Mouse (Mus musculus): ENCODE measurements around the gene Unc13b. TPM values are rescaled to one million over a fixed set of nuclear protein-coding genes. Genes with fewer than 3 reads are reported as not detected.

Gene Unc13b
- polyA plus RNA-seq, 1 experiment from 2014 or later: 20.2 TPM

- Histone ChIP-seq H3K27me3 (no peaks in the 10 kb centered on the region), H3K9ac (replicated peaks) (peak overlapping the region; percentile 90), H3K27ac (peak overlapping the region; percentile 91), H3K4me2 (replicated peaks) (peak overlapping the region; percentile 86), H3K9me3 (no peaks in the 10 kb centered on the region), H3K36me3 (peaks cover 27% of the 10 kb centered on the region), H3K4me1 (replicated peaks) (peaks cover 57% of the 10 kb centered on the region), H3K4me3 (replicated peaks) (peak overlapping the region; percentile 86)
- ATAC-seq: no peak
- 3% methylated on average over 11 of the region's 11 CpGs for WGBS
Observed at GRCm38 (mm10) chr4:43039609-43040008, 19.1 kb upstream of the Unc13b start.

DNA sequence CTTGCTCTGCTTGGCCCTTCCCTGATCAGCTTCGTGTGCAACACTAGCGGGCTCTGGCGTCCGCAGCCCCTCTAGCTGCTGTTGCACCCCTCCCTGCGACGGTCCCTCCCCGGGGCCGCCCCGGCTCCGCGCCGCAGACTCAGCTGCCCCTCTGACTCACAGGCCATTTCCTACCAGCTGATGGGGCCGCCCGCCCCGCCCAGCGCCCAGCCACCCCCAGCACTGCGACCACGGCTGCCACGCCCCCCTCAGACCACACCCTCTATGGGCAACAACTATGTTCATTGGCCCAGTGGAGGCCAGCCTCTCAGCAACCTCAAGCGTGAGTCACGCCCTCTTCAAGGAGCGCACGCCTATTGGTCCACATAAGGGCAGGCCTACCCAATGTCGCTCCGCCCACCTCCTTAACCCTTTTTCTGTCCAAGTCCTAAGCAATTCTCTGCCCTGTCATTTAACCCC, 18.6 kb upstream of the Unc13b start:
- Histone ChIP-seq H3K27me3 (no peaks in the 10 kb centered on the region), H3K4me2 (replicated peaks) (peak overlapping the region; percentile 86), H3K9me3 (no peaks in the 10 kb centered on the region), H3K36me3 (peaks cover 21% of the 10 kb centered on the region), H3K9ac (replicated peaks) (peak overlapping the region; percentile 90), H3K27ac (peak overlapping the region; percentile 91), H3K4me3 (replicated peaks) (peak overlapping the region; percentile 86), H3K4me1 (replicated peaks) (peaks cover 62% of the 10 kb centered on the region)
- under 1% methylated on average over 25 of the region's 25 CpGs for WGBS
- peak; percentile 95 for ATAC-seq

DNA sequence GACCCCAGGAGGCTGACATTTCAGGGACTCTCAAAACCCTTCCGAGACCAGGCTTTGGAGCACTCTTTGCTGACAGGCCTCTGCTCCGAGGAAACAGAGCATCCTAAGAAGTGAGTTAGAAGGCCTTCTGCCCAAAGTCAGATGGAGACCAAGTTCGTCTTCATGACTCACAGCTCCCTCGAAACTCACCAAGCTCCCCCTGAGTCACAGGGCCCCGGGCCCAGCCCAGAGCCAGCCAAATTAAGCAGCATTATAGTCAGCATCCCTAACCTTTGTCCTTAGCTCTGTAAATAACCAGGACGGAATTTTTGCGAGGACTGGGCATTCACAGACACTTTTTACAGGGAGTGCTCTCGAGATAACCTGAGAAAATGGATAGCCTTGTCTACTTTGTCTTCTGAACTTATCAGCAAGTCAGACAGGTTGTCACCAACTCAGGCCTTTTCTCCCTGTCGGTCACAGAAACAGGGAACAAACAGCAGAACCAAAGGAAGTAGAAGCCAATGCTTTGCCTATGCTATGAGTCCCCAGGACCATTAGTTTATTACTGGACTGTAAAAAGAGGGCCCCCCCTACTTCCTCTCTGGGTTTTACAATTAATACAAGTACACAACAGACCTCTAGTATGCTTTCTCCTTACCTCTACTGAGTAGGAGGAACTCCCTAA, 17.7 kb upstream of the Unc13b start:
- peaks cover 65% of the 10 kb centered on the region for H3K4me1 ChIP-seq (replicated peaks)
- no peak for ATAC-seq
- H3K27me3 ChIP-seq: no peaks in the 10 kb centered on the region
- WGBS: 54% methylated on average over 9 of the region's 9 CpGs
- H3K4me2 ChIP-seq (replicated peaks): peak overlapping the region; percentile 86
- H3K9ac ChIP-seq (replicated peaks): no peak overlapping the region
- peak overlapping the region; percentile 91 for H3K27ac ChIP-seq
- peaks cover 12% of the 10 kb centered on the region for H3K36me3 ChIP-seq
- H3K9me3 ChIP-seq: no peaks in the 10 kb centered on the region
- H3K4me3 ChIP-seq (replicated peaks): peak overlapping the region; percentile 86

GRCm38 (mm10) chr4:43043644-43044357, 15.0 kb upstream of the Unc13b start:
- peak; percentile 76 for ATAC-seq
- WGBS: 3% methylated on average over 7 of the region's 7 CpGs
- peak overlapping the region; percentile 73 for H3K9ac ChIP-seq (replicated peaks)
- no peaks in the 10 kb centered on the region for H3K27me3 ChIP-seq
- H3K4me1 ChIP-seq (replicated peaks): peaks cover 58% of the 10 kb centered on the region
- no peaks in the 10 kb centered on the region for H3K9me3 ChIP-seq
- H3K4me2 ChIP-seq (replicated peaks): peak overlapping the region; percentile 80
- H3K4me3 ChIP-seq (replicated peaks): peak overlapping the region; percentile 52
- H3K36me3 ChIP-seq: no peaks in the 10 kb centered on the region
- H3K27ac ChIP-seq: peak overlapping the region; percentile 95

DNA sequence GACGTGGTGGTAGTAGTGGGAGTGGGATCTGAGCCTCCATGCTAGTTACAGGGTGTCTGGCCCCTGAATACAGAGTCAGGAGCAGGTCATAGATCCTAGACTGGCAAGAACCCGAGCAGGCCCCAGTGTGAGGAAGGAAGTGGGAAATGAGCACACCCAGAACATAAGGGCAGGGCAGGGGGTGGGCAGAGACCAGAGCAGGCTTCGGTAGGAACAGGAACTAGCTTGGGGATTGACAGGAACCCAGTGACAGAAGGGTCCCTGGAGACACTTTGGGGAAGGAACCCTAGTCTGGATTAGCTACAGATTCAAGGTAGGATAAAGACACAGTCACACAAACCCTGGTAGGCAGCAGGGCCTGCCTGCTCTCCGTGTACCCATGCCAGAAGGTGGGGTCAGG, 14.1 kb upstream of the Unc13b start:
- no peaks in the 10 kb centered on the region for H3K27me3 ChIP-seq
- WGBS: 0% methylated on average over 4 of the region's 4 CpGs
- no peaks in the 10 kb centered on the region for H3K36me3 ChIP-seq
- peak overlapping the region; percentile 95 for H3K27ac ChIP-seq
- H3K9me3 ChIP-seq: no peaks in the 10 kb centered on the region
- H3K4me2 ChIP-seq (replicated peaks): peak overlapping the region; percentile 80
- peak overlapping the region; percentile 52 for H3K4me3 ChIP-seq (replicated peaks)
- peaks cover 49% of the 10 kb centered on the region for H3K4me1 ChIP-seq (replicated peaks)
- no peak for ATAC-seq
- peak overlapping the region; percentile 73 for H3K9ac ChIP-seq (replicated peaks)

DNA sequence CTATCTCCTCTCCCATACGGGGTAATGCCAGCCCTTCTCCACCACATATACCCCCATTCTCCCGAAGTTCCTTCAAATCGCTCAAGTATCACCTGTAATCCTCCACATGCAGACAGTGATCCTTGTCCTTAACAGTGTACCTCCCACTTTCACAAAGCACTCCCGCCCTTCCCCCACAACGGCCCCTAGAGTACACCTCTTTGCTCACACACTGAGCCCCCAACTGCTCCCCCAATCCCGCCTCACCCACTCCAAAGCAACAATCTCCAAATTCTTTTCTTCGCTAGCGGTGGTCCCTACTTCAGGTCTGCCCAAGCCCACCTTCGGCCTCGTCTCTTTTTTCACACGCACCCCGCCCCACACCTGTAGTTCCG, 13.5 kb upstream of the Unc13b start:
- 2% methylated on average over 13 of the region's 13 CpGs for WGBS
- ATAC-seq: peak; percentile 2
- Histone ChIP-seq H3K9ac (replicated peaks) (peak overlapping the region; percentile 73), H3K4me3 (replicated peaks) (peak overlapping the region; percentile 52), H3K36me3 (no peaks in the 10 kb centered on the region), H3K9me3 (no peaks in the 10 kb centered on the region), H3K27ac (peak overlapping the region; percentile 95), H3K4me2 (replicated peaks) (peak overlapping the region; percentile 80), H3K4me1 (replicated peaks) (peaks cover 49% of the 10 kb centered on the region), H3K27me3 (no peaks in the 10 kb centered on the region)

GRCm38 (mm10) chr4:43045659-43046302, 13.0 kb upstream of the Unc13b start, which contains the start of gene Fam214b:
Gene Fam214b, minus strand, starts transcription at chr4:43046220.
- peak within 1 kb of the TSS; percentile 52 for H3K4me3 ChIP-seq (replicated peaks)
- H3K4me2 ChIP-seq (replicated peaks): peak within 1 kb of the TSS; percentile 80
- H3K36me3 ChIP-seq: no peaks in the 10 kb centered on the region
- no peaks in the 10 kb centered on the region for H3K27me3 ChIP-seq
- H3K27ac ChIP-seq: peak within 1 kb of the TSS; percentile 95
- peak within 1 kb of the TSS; percentile 73 for H3K9ac ChIP-seq (replicated peaks)
- WGBS: under 1% methylated on average over 33 of the region's 33 CpGs
- no peaks in the 10 kb centered on the region for H3K9me3 ChIP-seq
- peak; percentile 84 for ATAC-seq
- peaks cover 45% of the 10 kb centered on the region for H3K4me1 ChIP-seq (replicated peaks)

DNA sequence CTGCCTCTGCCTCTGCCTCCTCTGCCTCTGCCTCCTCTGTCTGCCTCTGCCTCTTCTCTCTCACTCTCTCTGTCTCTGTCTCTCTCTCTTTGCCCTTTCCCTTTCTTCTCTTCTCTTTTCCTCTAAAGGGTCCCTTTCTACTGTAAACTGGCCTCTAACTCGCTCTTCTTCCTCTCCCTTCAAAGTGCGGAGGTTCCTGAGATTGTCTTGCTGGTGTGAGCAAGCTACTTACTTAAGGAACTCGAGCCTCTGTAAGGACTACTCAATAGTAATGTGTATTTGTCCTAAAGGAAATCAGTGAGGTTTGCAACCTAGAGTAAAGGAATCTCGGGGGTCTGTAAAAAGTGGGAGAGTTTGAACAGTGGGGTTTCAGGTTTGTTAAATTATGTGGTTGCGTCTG, 12.1 kb upstream of the Unc13b start:
- Histone ChIP-seq H3K27ac (0 out of 2 replicates have a peak overlapping the region, but pooled peaks have one; percentile 1), H3K9ac (replicated peaks) (no peak overlapping the region), H3K4me1 (replicated peaks) (peaks cover 40% of the 10 kb centered on the region), H3K4me2 (replicated peaks) (peak overlapping the region; percentile 80), H3K9me3 (no peaks in the 10 kb centered on the region), H3K4me3 (replicated peaks) (peak overlapping the region; percentile 52), H3K36me3 (no peaks in the 10 kb centered on the region), H3K27me3 (no peaks in the 10 kb centered on the region)
- 56% methylated on average over 5 of the region's 5 CpGs for WGBS
- ATAC-seq: no peak

GRCm38 (mm10) chr4:43047231-43047630, 11.5 kb upstream of the Unc13b start:
- Histone ChIP-seq H3K27ac (no peak overlapping the region), H3K9me3 (no peaks in the 10 kb centered on the region), H3K36me3 (no peaks in the 10 kb centered on the region), H3K4me3 (replicated peaks) (peak overlapping the region; percentile 52; the same call in 1 of the 2 replicates), H3K4me2 (replicated peaks) (peak overlapping the region; percentile 80), H3K4me1 (replicated peaks) (peaks cover 40% of the 10 kb centered on the region), H3K9ac (replicated peaks) (no peak overlapping the region), H3K27me3 (no peaks in the 10 kb centered on the region)
- ATAC-seq: no peak
- WGBS: 4% methylated on average over 5 of the region's 5 CpGs

- no peak overlapping the region for H3K4me3 ChIP-seq (replicated peaks)
- H3K4me1 ChIP-seq (replicated peaks): 0 out of 2 replicates have a peak, but pooled peaks cover 3% of the 10 kb centered on the region
- 11% methylated on average over 4 of the region's 4 CpGs for WGBS
- no peak overlapping the region for H3K4me2 ChIP-seq (replicated peaks)
- H3K27me3 ChIP-seq: no peaks in the 10 kb centered on the region
- no peaks in the 10 kb centered on the region for H3K9me3 ChIP-seq
- H3K9ac ChIP-seq (replicated peaks): no peak overlapping the region
- no peaks in the 10 kb centered on the region for H3K36me3 ChIP-seq
- ATAC-seq: no peak
- H3K27ac ChIP-seq: no peak overlapping the region
Observed at GRCm38 (mm10) chr4:43052627-43053026, 6.1 kb upstream of the Unc13b start.

DNA sequence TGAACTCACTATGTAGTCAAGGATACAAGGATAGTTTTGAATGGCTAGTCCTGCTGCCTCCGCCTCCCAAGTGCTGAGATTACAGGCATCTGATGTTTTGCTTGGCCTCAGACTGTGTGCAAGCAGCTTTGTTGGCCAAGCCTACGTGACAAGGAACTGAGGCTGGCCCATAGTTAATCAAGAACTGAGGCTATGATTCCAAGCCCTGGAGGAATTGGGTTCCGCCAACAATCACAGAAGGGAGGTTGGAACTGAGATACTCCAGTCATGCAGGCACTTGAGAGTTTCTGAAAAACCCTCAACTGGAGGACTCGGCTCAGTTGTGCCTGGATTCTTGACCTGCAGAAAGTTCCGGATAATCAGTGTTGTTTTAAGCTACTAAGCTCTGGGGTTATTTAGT, 1.1 kb upstream of the Unc13b start:
- Histone ChIP-seq H3K27me3 (no peaks in the 10 kb centered on the region), H3K9me3 (no peaks in the 10 kb centered on the region), H3K27ac (no peak overlapping the region), H3K9ac (replicated peaks) (no peak overlapping the region), H3K4me2 (replicated peaks) (no peak overlapping the region), H3K36me3 (no peaks in the 10 kb centered on the region), H3K4me1 (replicated peaks) (peaks cover 17% of the 10 kb centered on the region), H3K4me3 (replicated peaks) (no peak overlapping the region)
- no peak for ATAC-seq
- 95% methylated on average over 5 of the region's 5 CpGs for WGBS

DNA sequence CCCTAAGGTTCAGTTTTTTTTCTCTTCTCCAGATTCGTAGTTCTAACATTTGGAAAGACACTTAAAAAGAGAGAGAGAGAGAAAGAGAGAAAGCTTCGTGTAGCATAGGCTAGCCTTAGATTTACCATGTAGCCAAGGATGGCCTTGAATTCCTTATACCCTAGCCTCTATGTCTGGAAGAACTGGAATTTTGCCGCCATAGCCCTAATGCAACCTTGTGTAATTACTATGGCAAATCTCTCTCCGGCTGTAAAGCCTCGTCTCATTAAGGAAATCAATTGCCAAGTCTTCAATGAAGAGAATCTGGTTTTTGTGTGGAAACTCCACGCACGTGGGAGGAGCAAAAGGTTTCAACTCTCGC, 381 bp upstream of the Unc13b start:
- H3K4me3 ChIP-seq (replicated peaks): peak overlapping the region; percentile 79
- H3K9ac ChIP-seq (replicated peaks): no peak overlapping the region
- ATAC-seq: peak; percentile 19
- no peaks in the 10 kb centered on the region for H3K9me3 ChIP-seq
- 22% methylated on average over 8 of the region's 8 CpGs for WGBS
- H3K4me1 ChIP-seq (replicated peaks): peaks cover 17% of the 10 kb centered on the region
- peak overlapping the region; percentile 78 for H3K4me2 ChIP-seq (replicated peaks)
- H3K27ac ChIP-seq: peak overlapping the region; percentile 86
- no peaks in the 10 kb centered on the region for H3K36me3 ChIP-seq
- H3K27me3 ChIP-seq: no peaks in the 10 kb centered on the region
